Mouse (Mus musculus) megakaryocyte, adult 5-6 weeks (primary cell): Measurements from ENCODE around the gene Olfr374. TPM values are rescaled to one million over a fixed set of nuclear protein-coding genes. Genes with fewer than 3 reads are reported as not detected.

Experiments used
- total RNA-seq, 2 experiments: library from RNA; stranded (forward) in 1 of 2; stranded (reverse) in 1 of 2; fragments of 153-499, 151-499 nt in 1 of 2; fragments of 221-1000, 200-1000 nt in 1 of 2; gene quantifications; 2 replicates each; pipeline versions ENCODE4 v1.2.3 to v1.2.4; 2015 to 2017

The Olfr374 gene
- total RNA-seq, 2 experiments from 2014 or later = not detected

Other genes with a start within 250 kb of the Olfr374 start
- gene Zfp709, start 225.0 kb upstream of the Olfr374 start, total RNA-seq (2015) = 9.7 and 12.4 TPM in 2 replicates
- gene Zfp709, start 225.0 kb upstream of the Olfr374 start, total RNA-seq (2017) = 11.7 and 17.1 TPM in 2 replicates
- gene Zfp882, start 198.4 kb upstream of the Olfr374 start, total RNA-seq (2015) = 2.9 and 4.6 TPM in 2 replicates
- gene Zfp882, start 198.4 kb upstream of the Olfr374 start, total RNA-seq (2017) = 2.1 and 5.1 TPM in 2 replicates
- 17.7 and 22.3 TPM in 2 replicates for gene Zfp617, start 198.4 kb upstream of the Olfr374 start, total RNA-seq (2015)
- gene Zfp617, start 198.4 kb upstream of the Olfr374 start, total RNA-seq (2017) = 14.8 and 16.0 TPM in 2 replicates
- gene Zfp961, start 156.0 kb upstream of the Olfr374 start, total RNA-seq (2015) = 31.4 and 34.4 TPM in 2 replicates
- 23.1 and 25.4 TPM in 2 replicates for gene Zfp961, start 156.0 kb upstream of the Olfr374 start, total RNA-seq (2017)
- gene Cyp4f18, start 97.4 kb upstream of the Olfr374 start, total RNA-seq (2015) = 107 and 114 TPM in 2 replicates
- gene Cyp4f18, start 97.4 kb upstream of the Olfr374 start, total RNA-seq (2017) = 65.9 and 74.6 TPM in 2 replicates
- not detected in 2 replicates for gene Olfr372, start 65.8 kb upstream of the Olfr374 start, total RNA-seq (2015)
- gene Olfr372, start 65.8 kb upstream of the Olfr374 start, total RNA-seq (2017) = 0.18 and 0.37 TPM in 2 replicates
- not detected in 2 replicates for gene Olfr373, start 23.9 kb upstream of the Olfr374 start, total RNA-seq (2015)
- gene Olfr373, start 23.9 kb upstream of the Olfr374 start, total RNA-seq (2017) = not detected in 2 replicates
- gene Tpm4, start 27.9 kb downstream of the Olfr374 start, total RNA-seq (2015) = 301 and 308 TPM in 2 replicates
- gene Tpm4, start 27.9 kb downstream of the Olfr374 start, total RNA-seq (2017) = 515 and 545 TPM in 2 replicates
- 63.8 and 66.5 TPM in 2 replicates for gene Rab8a, start 54.2 kb downstream of the Olfr374 start, total RNA-seq (2015)
- 436 and 580 TPM in 2 replicates for gene Rab8a, start 54.2 kb downstream of the Olfr374 start, total RNA-seq (2017)
- 8.3 and 12.3 TPM in 2 replicates for gene Hsh2d, start 82.6 kb downstream of the Olfr374 start, total RNA-seq (2015)
- gene Hsh2d, start 82.6 kb downstream of the Olfr374 start, total RNA-seq (2017) = 6.7 and 6.9 TPM in 2 replicates
- 0.21 TPM in 1 of 2 replicates, not detected in the other for gene Cib3, start 105.8 kb downstream of the Olfr374 start, total RNA-seq (2015)
- gene Cib3, start 105.8 kb downstream of the Olfr374 start, total RNA-seq (2017) = 0.16 and 0.55 TPM in 2 replicates
- not detected in 2 replicates for gene Gm11034, start 106.6 kb downstream of the Olfr374 start, total RNA-seq (2015)
- not detected in 2 replicates for gene Gm11034, start 106.6 kb downstream of the Olfr374 start, total RNA-seq (2017)
- 68.0 and 69.3 TPM in 2 replicates for gene Fam32a, start 112.7 kb downstream of the Olfr374 start, total RNA-seq (2015)
- gene Fam32a, start 112.7 kb downstream of the Olfr374 start, total RNA-seq (2017) = 57.1 and 62.0 TPM in 2 replicates
- gene Ap1m1, start 133.0 kb downstream of the Olfr374 start, total RNA-seq (2015) = 91.5 and 106 TPM in 2 replicates
- gene Ap1m1, start 133.0 kb downstream of the Olfr374 start, total RNA-seq (2017) = 53.1 and 76.1 TPM in 2 replicates
- 40.0 and 43.6 TPM in 2 replicates for gene Gm10282, start 198.2 kb downstream of the Olfr374 start, total RNA-seq (2015)
- gene Gm10282, start 198.2 kb downstream of the Olfr374 start, total RNA-seq (2017) = 40.6 and 43.1 TPM in 2 replicates
- 70.6 and 72.1 TPM in 2 replicates for gene Klf2, start 212.0 kb downstream of the Olfr374 start, total RNA-seq (2015)
- 18.9 and 25.5 TPM in 2 replicates for gene Klf2, start 212.0 kb downstream of the Olfr374 start, total RNA-seq (2017)